Mouse (Mus musculus) kidney, embryonic 14.5 days (tissue): ENCODE measurements around the gene Zmym3. TPM values are rescaled to one million over a fixed set of nuclear protein-coding genes. Genes with fewer than 3 reads are reported as not detected.
A peak's percentile ranks its signal among the peaks of the same experiment; 100 is the strongest.
"Not testable (repeated sequence)": the region's sequence is repeated elsewhere in the genome, so short reads cannot be mapped to it uniquely, and the experiment has no call there.

Source experiments
- ATAC-seq: fragments of 200-750 bp; cut with Nextera tagmentation; 2 replicates; pipeline ENCODE4 v1.8.0; 2017; ENCODE audit warnings: moderate number of reproducible peaks, mild to moderate bottlenecking, moderate TSS enrichment, moderate library complexity; ENCODE audit not compliant: low FRiP score, low TSS enrichment
- H3K27ac ChIP-seq: fragments of 300-500 bp; sonication (generic); 2 replicates; pipeline ENCODE4 v1.5.1; 2014; ENCODE audit warnings: low read depth, mild to moderate bottlenecking, low read length, moderate library complexity, mixed read lengths
- H3K27me3 ChIP-seq: fragments of 300-500 bp; sonication (generic); 2 replicates; pipeline ENCODE4 v1.6.1; 2014; ENCODE audit warnings: mild to moderate bottlenecking, low read length; ENCODE audit not compliant: control insufficient read depth, insufficient read depth
- H3K36me3 ChIP-seq: fragments of 300-500 bp; sonication (generic); 2 replicates; pipeline ENCODE4 v1.6.1; 2014; ENCODE audit warnings: low read length, mixed read lengths; ENCODE audit not compliant: control insufficient read depth, insufficient read depth
- H3K4me1 ChIP-seq: fragments of 300-500 bp; sonication (generic); 2 replicates; pipeline ENCODE4 v1.6.1; 2014; ENCODE audit warnings: low read length, mixed read lengths; ENCODE audit not compliant: control insufficient read depth, insufficient read depth
- H3K4me2 ChIP-seq: fragments of 300-500 bp; sonication (generic); replicated peaks from 2 replicates; pipeline ENCODE4 v1.6.1; 2014; ENCODE audit warnings: low read depth, mild to moderate bottlenecking, low read length
- H3K4me3 ChIP-seq: fragments of 300-500 bp; sonication (generic); 2 replicates; pipeline ENCODE4 v1.5.1; 2014; ENCODE audit warnings: mild to moderate bottlenecking, low read length
- H3K9ac ChIP-seq: fragments of 300-500 bp; sonication (generic); 2 replicates; pipeline ENCODE4 v1.6.1; 2014; ENCODE audit warnings: low read depth, mild to moderate bottlenecking, low read length, moderate library complexity
- H3K9me3 ChIP-seq: fragments of 300-500 bp; sonication (generic); 2 replicates; pipeline ENCODE4 v1.6.1; 2016; ENCODE audit warnings: low read length; ENCODE audit not compliant: control insufficient read depth
- WGBS: fragments of 180-500 bp; shearing (Covaris S2); extraction: QIAGEN DNeasy Blood & Tissue Kit; methylation state at CpG from one replicate; pipeline ENCODE4 v1.1.7; 2014; 5-methylcytosine and 5-hydroxymethylcytosine counted together
- polyA plus RNA-seq: library from polyadenylated mRNA; unstranded; fragments of >200 nt; fragmentation: Nextera tagmentation; extraction: Ambion mirVana; gene quantifications from 2 replicates; pipeline ENCODE4 v1.2.1, GENCODE M21; 2014

The Zmym3 gene
- polyA plus RNA-seq, 1 experiment from 2014 or later = 32.0 TPM

- H3K36me3 ChIP-seq = no peaks in the 10 kb centered on the region
- H3K9ac ChIP-seq = no peak overlapping the region
- no peaks in the 10 kb centered on the region for H3K4me1 ChIP-seq
- H3K27ac ChIP-seq = no peak overlapping the region
- H3K9me3 ChIP-seq = no peaks in the 10 kb centered on the region
- peaks cover 22% of the 10 kb centered on the region for H3K27me3 ChIP-seq
- no peak for ATAC-seq
- no peak overlapping the region for H3K4me2 ChIP-seq
- no peak overlapping the region for H3K4me3 ChIP-seq
- WGBS = 68% methylated on average over 1 of the region's 1 CpGs
Observed at GRCm38 (mm10) chrX:101379744-101380143, 40.9 kb downstream of the Zmym3 start.

- Histone ChIP-seq H3K4me2 (no peak overlapping the region), H3K9ac (no peak overlapping the region), H3K27ac (no peak overlapping the region), H3K4me3 (no peak overlapping the region), H3K9me3 (no peaks in the 10 kb centered on the region), H3K36me3 (no peaks in the 10 kb centered on the region), H3K4me1 (no peaks in the 10 kb centered on the region), H3K27me3 (peaks cover 4% of the 10 kb centered on the region; the same call in 1 of the 2 replicates)
- 45% methylated on average over 4 of the region's 4 CpGs for WGBS
- peak; percentile 81 for ATAC-seq
Observed at GRCm38 (mm10) chrX:101377076-101377475, 43.6 kb downstream of the Zmym3 start.

- Histone ChIP-seq H3K27ac (peak within 1 kb of the TSS; percentile 47; the same call in 1 of the 2 replicates), H3K9me3 (no peaks in the 10 kb centered on the region), H3K27me3 (no peaks in the 10 kb centered on the region; the same call in 1 of the 2 replicates), H3K4me1 (no peaks in the 10 kb centered on the region), H3K36me3 (no peaks in the 10 kb centered on the region), H3K4me2 (no peak within 1 kb of the TSS), H3K4me3 (no peak within 1 kb of the TSS), H3K9ac (no peak within 1 kb of the TSS)
- 69% methylated on average over 7 of the region's 7 CpGs for WGBS
- ATAC-seq = no peak
Observed at GRCm38 (mm10) chrX:101376190-101376968, 44.3 kb downstream of the Zmym3 start, which contains the start of gene Gjb1. TSS of gene Gjb1 (plus strand) at chrX:101376378.

GRCm38 (mm10) chrX:101372946-101373345 lies 47.7 kb downstream of the Zmym3 start:
- Histone ChIP-seq H3K9me3 (no peaks in the 10 kb centered on the region), H3K4me3 (no peak overlapping the region), H3K4me2 (no peak overlapping the region), H3K27me3 (no peaks in the 10 kb centered on the region), H3K9ac (no peak overlapping the region), H3K36me3 (no peaks in the 10 kb centered on the region), H3K27ac (no peak overlapping the region), H3K4me1 (no peaks in the 10 kb centered on the region)
- 52% methylated on average over 5 of the region's 5 CpGs for WGBS
- peak; percentile 52; the same call in 1 of the 2 replicates for ATAC-seq

GRCm38 (mm10) chrX:101370573-101370972 lies 50.1 kb downstream of the Zmym3 start:
- WGBS = 75% methylated on average over 3 of the region's 3 CpGs
- no peaks in the 10 kb centered on the region for H3K4me1 ChIP-seq
- H3K4me2 ChIP-seq = no peak overlapping the region
- no peak overlapping the region for H3K4me3 ChIP-seq
- no peak overlapping the region for H3K27ac ChIP-seq
- H3K9ac ChIP-seq = no peak overlapping the region
- H3K36me3 ChIP-seq = no peaks in the 10 kb centered on the region
- H3K27me3 ChIP-seq = no peaks in the 10 kb centered on the region
- no peak for ATAC-seq
- H3K9me3 ChIP-seq = no peaks in the 10 kb centered on the region

- no peak overlapping the region for H3K27ac ChIP-seq
- no peak for ATAC-seq
- H3K9me3 ChIP-seq = no peaks in the 10 kb centered on the region
- 74% methylated on average over 7 of the region's 7 CpGs for WGBS
- H3K9ac ChIP-seq = no peak overlapping the region
- no peaks in the 10 kb centered on the region for H3K27me3 ChIP-seq
- H3K4me2 ChIP-seq = no peak overlapping the region
- no peak overlapping the region for H3K4me3 ChIP-seq
- no peaks in the 10 kb centered on the region for H3K36me3 ChIP-seq
- no peaks in the 10 kb centered on the region for H3K4me1 ChIP-seq
Observed at GRCm38 (mm10) chrX:101369001-101369400, 51.6 kb downstream of the Zmym3 start.

- H3K9me3 ChIP-seq, ATAC-seq, H3K9ac ChIP-seq, H3K27ac ChIP-seq, H3K4me2 ChIP-seq, H3K4me3 ChIP-seq, H3K4me1 ChIP-seq, H3K27me3 ChIP-seq, H3K36me3 ChIP-seq: not testable (repeated sequence)
- 66% methylated on average over 4 of the region's 4 CpGs for WGBS
Observed at GRCm38 (mm10) chrX:101358902-101359301, 61.7 kb downstream of the Zmym3 start.

Other genes with a start within 250 kb of the Zmym3 start
- 43.1 and 52.6 TPM in 2 replicates for gene Snx12, start 198.3 kb downstream of the Zmym3 start, polyA plus RNA-seq
- gene Foxo4, start 166.3 kb downstream of the Zmym3 start, polyA plus RNA-seq = 3.9 and 6.3 TPM in 2 replicates
- 0.30 TPM in 1 of 2 replicates, not detected in the other for gene Gm614, start 156.9 kb downstream of the Zmym3 start, polyA plus RNA-seq
- gene Il2rg, start 152.6 kb downstream of the Zmym3 start, polyA plus RNA-seq = 18.8 and 19.5 TPM in 2 replicates
- gene Gm20489, start 151.8 kb downstream of the Zmym3 start, polyA plus RNA-seq = not detected in 2 replicates
- 42.0 and 51.5 TPM in 2 replicates for gene Med12, start 146.8 kb downstream of the Zmym3 start, polyA plus RNA-seq
- 3.7 and 7.8 TPM in 2 replicates for gene Nlgn3, start 121.7 kb downstream of the Zmym3 start, polyA plus RNA-seq
- gene Gjb1, start 44.5 kb downstream of the Zmym3 start, polyA plus RNA-seq = 8.8 and 10.2 TPM in 2 replicates
- 403 and 456 TPM in 2 replicates for gene Nono, start 8.5 kb upstream of the Zmym3 start, polyA plus RNA-seq
- gene Itgb1bp2, start 28.2 kb upstream of the Zmym3 start, polyA plus RNA-seq = 1.7 and 2.2 TPM in 2 replicates
- 11.4 and 18.0 TPM in 2 replicates for gene Taf1, start 111.9 kb upstream of the Zmym3 start, polyA plus RNA-seq
- 171 and 225 TPM in 2 replicates for gene Ogt, start 219.2 kb upstream of the Zmym3 start, polyA plus RNA-seq